Mouse (Mus musculus) urinary bladder, postnatal 25 days (tissue): Measurements from ENCODE around the gene Dad1.

Experiments used
- DNase-seq: peaks from one replicate; pipeline ENCODE4 v3.0.0; 2022; ENCODE audit warnings: low spot score

Dad1 gene

GRCm38 (mm10) chr14:54253741-54254291, at the start of gene Dad1, which contains the start of gene Abhd4:
Dad1 (minus strand) TSS chr14:54254104.
Abhd4 (plus strand) TSS chr14:54254188.
- peak; percentile 99 for DNase-seq

GRCm38 (mm10) chr14:54300676-54301075, 46.8 kb upstream of the Dad1 start:
- DNase-seq, result no peak

GRCm38 (mm10) chr14:54300136-54300535, 46.2 kb upstream of the Dad1 start:
- no peak for DNase-seq

GRCm38 (mm10) chr14:54284839-54285238, 30.9 kb upstream of the Dad1 start, which contains the start of gene Olfr49:
Olfr49 (minus strand) TSS chr14:54284939.
- no peak for DNase-seq

- no peak for DNase-seq
Observed at GRCm38 (mm10) chr14:54276446-54276845, 22.5 kb upstream of the Dad1 start.

- no peak for DNase-seq
Observed at GRCm38 (mm10) chr14:54272696-54273095, 18.8 kb upstream of the Dad1 start.

- no peak for DNase-seq
Observed at GRCm38 (mm10) chr14:54271976-54272606, 18.2 kb upstream of the Dad1 start.

GRCm38 (mm10) chr14:54270413-54270812, 16.5 kb upstream of the Dad1 start:
- DNase-seq, result no peak

GRCm38 (mm10) chr14:54269566-54269965, 15.7 kb upstream of the Dad1 start:
- no peak for DNase-seq

- no peak for DNase-seq
Observed at GRCm38 (mm10) chr14:54267966-54268365, 14.1 kb upstream of the Dad1 start.

- DNase-seq, result no peak
Observed at GRCm38 (mm10) chr14:54265951-54266350, 12.0 kb upstream of the Dad1 start.

GRCm38 (mm10) chr14:54265093-54265492, 11.2 kb upstream of the Dad1 start:
- no peak for DNase-seq

GRCm38 (mm10) chr14:54264231-54264630, 10.3 kb upstream of the Dad1 start:
- no peak for DNase-seq

GRCm38 (mm10) chr14:54263099-54263498, 9.2 kb upstream of the Dad1 start:
- DNase-seq, result no peak

GRCm38 (mm10) chr14:54262622-54263021, 8.7 kb upstream of the Dad1 start:
- no peak for DNase-seq

GRCm38 (mm10) chr14:54261386-54261785, 7.5 kb upstream of the Dad1 start:
- DNase-seq, result no peak

- DNase-seq, result no peak
Observed at GRCm38 (mm10) chr14:54260196-54260595, 6.3 kb upstream of the Dad1 start.

- DNase-seq, result no peak
Observed at GRCm38 (mm10) chr14:54259722-54260085, 5.8 kb upstream of the Dad1 start.

GRCm38 (mm10) chr14:54259003-54259721, 5.3 kb upstream of the Dad1 start:
- DNase-seq, result peak; percentile 96

GRCm38 (mm10) chr14:54258131-54258670, 4.3 kb upstream of the Dad1 start:
- DNase-seq, result no peak

- DNase-seq, result no peak
Observed at GRCm38 (mm10) chr14:54254670-54255202, 832 bp upstream of the Dad1 start.

- no peak for DNase-seq
Observed at GRCm38 (mm10) chr14:54250122-54250521, 3.8 kb downstream of the Dad1 start.

GRCm38 (mm10) chr14:54249326-54249725, 4.6 kb downstream of the Dad1 start:
- DNase-seq, result no peak
